Mouse (Mus musculus) heart, postnatal 0 days (tissue): Measurements from ENCODE around the gene Spcs3. TPM values are rescaled to one million over a fixed set of nuclear protein-coding genes. Genes with fewer than 3 reads are reported as not detected.
A peak's percentile ranks its signal among the peaks of the same experiment; 100 is the strongest.

Source experiments
- ATAC-seq: fragments of 200-750 bp; cut with Nextera tagmentation; 2 replicates; pipeline ENCODE4 v1.8.0; 2017; ENCODE audit warnings: low read depth, moderate number of reproducible peaks, moderate library complexity; ENCODE audit not compliant: insufficient read depth
- DNase-seq: peaks from one replicate; pipeline ENCODE4 v3.0.0-alpha.2; 2016; ENCODE audit warnings: low spot score
- H3K27ac ChIP-seq: fragments of 300-500 bp; sonication (generic); 2 replicates; pipeline ENCODE4 v1.5.1; 2014; ENCODE audit warnings: low read depth, mild to moderate bottlenecking
- H3K27me3 ChIP-seq: fragments of 300-500 bp; sonication (generic); 2 replicates; pipeline ENCODE4 v1.6.1; 2014; ENCODE audit warnings: low read length, mixed read lengths; ENCODE audit not compliant: control insufficient read depth, insufficient read depth
- H3K36me3 ChIP-seq: fragments of 300-500 bp; sonication (generic); replicated peaks from 2 replicates; pipeline ENCODE4 v1.6.1; 2014; ENCODE audit warnings: low read length, mixed read lengths; ENCODE audit not compliant: control insufficient read depth, insufficient read depth
- H3K4me1 ChIP-seq: fragments of 300-500 bp; sonication (generic); 2 replicates; pipeline ENCODE4 v1.6.1; 2014; ENCODE audit warnings: antibody characterized with exemption; ENCODE audit not compliant: control insufficient read depth, insufficient read depth
- H3K4me2 ChIP-seq: fragments of 300-500 bp; sonication (generic); 2 replicates; pipeline ENCODE4 v1.6.1; 2014; ENCODE audit warnings: low read depth, mild to moderate bottlenecking, low read length, moderate library complexity
- H3K4me3 ChIP-seq: fragments of 300-500 bp; sonication (generic); 2 replicates; pipeline ENCODE4 v1.5.1; 2014; ENCODE audit warnings: low read depth, low read length
- H3K9ac ChIP-seq: fragments of 300-500 bp; sonication (generic); replicated peaks from 2 replicates; pipeline ENCODE4 v1.6.1; 2014; ENCODE audit warnings: low read depth, low read length, mixed read lengths
- H3K9me3 ChIP-seq: fragments of 300-500 bp; sonication (generic); replicated peaks from 2 replicates; pipeline ENCODE4 v1.6.1; 2016; ENCODE audit warnings: low read length; ENCODE audit not compliant: control insufficient read depth
- CTCF ChIP-seq: IDR thresholded peaks from 2 replicates; pipeline ENCODE4 v1.5.1; 2016; ENCODE audit warnings: antibody characterized with exemption, control low read depth, low read depth
- EP300 ChIP-seq: IDR thresholded peaks from 2 replicates; pipeline ENCODE4 v1.6.1; 2016; ENCODE audit warnings: antibody characterized with exemption, low read depth
- WGBS: fragments of 180-500 bp; shearing (Covaris S2); extraction: QIAGEN DNeasy Blood & Tissue Kit; methylation state at CpG from one replicate; pipeline ENCODE4 v1.1.7; 2014; 5-methylcytosine and 5-hydroxymethylcytosine counted together
- polyA plus RNA-seq: library from polyadenylated mRNA; unstranded; fragments of >200 nt; fragmentation: Nextera tagmentation; extraction: Ambion mirVana; gene quantifications from 2 replicates; pipeline ENCODE4 v1.2.1, GENCODE M21; 2015
- total RNA-seq: library from RNA; depleted of rRNA; stranded (reverse); fragments of >200 nt; gene quantifications from 2 replicates; pipeline ENCODE4 v1.2.3, GENCODE M21; 2014; ENCODE audit warnings: low replicate concordance; rRNA removed

Gene Spcs3
- total and polyA plus RNA-seq, 2 experiments from 2014 or later = 24.8 to 32.7 TPM

DNA sequence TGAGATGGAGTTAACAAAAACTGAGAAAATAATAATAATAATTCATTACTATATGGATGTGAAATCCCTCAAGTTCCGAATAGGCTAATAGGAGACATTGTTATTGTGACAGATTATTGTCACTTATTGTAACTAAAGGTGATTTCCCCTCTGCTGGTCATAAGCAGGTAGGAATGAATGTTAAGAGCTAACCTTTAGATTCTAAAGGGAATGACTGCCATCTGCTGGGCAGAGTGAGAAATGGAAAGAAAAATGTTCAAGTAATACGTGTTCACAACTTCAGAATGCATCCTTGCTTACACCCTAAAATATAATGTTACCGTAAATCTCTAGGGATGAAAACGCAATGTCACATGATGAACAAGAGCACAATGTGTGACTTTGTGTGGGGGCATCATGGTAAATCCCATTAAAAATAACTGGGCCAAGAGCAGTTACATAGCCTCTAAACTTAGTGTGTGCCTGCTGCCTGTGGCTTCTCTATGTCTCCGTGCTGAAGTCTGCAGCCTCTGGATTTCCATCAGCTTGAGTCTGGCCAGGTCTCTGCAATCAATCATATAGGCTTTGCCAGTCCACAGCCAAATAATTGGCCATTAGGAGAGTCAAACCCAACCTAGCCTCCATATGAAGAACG is 38.6 kb downstream of the Spcs3 start:
- no peak overlapping the region for H3K4me3 ChIP-seq
- no peak overlapping the region for H3K27ac ChIP-seq
- no peaks in the 10 kb centered on the region for H3K36me3 ChIP-seq
- WGBS = 18% methylated on average over 6 of the region's 6 CpGs
- ATAC-seq (no peak), DNase-seq (peak; percentile 54)
- peak; percentile 94 for TF ChIP-seq CTCF
- no peak for TF ChIP-seq EP300
- H3K4me1 ChIP-seq = no peaks in the 10 kb centered on the region
- H3K9me3 ChIP-seq = no peaks in the 10 kb centered on the region
- H3K27me3 ChIP-seq = no peaks in the 10 kb centered on the region
- 0 out of 2 replicates have a peak overlapping the region, but pooled peaks have one; percentile 21 for H3K4me2 ChIP-seq
- H3K9ac ChIP-seq = no peak overlapping the region

- H3K4me3 ChIP-seq = no peak overlapping the region
- no peak overlapping the region for H3K4me2 ChIP-seq
- H3K9ac ChIP-seq = no peak overlapping the region
- no peaks in the 10 kb centered on the region for H3K36me3 ChIP-seq
- ATAC-seq (no peak), DNase-seq (no peak)
- no peak for TF ChIP-seq CTCF
- TF ChIP-seq EP300 = no peak
- H3K27me3 ChIP-seq = no peaks in the 10 kb centered on the region
- WGBS = 81% methylated on average over 4 of the region's 4 CpGs
- H3K9me3 ChIP-seq = no peaks in the 10 kb centered on the region
- no peaks in the 10 kb centered on the region for H3K4me1 ChIP-seq
- H3K27ac ChIP-seq = no peak overlapping the region
Observed at GRCm38 (mm10) chr8:54488437-54488836, 41.4 kb downstream of the Spcs3 start.

DNA sequence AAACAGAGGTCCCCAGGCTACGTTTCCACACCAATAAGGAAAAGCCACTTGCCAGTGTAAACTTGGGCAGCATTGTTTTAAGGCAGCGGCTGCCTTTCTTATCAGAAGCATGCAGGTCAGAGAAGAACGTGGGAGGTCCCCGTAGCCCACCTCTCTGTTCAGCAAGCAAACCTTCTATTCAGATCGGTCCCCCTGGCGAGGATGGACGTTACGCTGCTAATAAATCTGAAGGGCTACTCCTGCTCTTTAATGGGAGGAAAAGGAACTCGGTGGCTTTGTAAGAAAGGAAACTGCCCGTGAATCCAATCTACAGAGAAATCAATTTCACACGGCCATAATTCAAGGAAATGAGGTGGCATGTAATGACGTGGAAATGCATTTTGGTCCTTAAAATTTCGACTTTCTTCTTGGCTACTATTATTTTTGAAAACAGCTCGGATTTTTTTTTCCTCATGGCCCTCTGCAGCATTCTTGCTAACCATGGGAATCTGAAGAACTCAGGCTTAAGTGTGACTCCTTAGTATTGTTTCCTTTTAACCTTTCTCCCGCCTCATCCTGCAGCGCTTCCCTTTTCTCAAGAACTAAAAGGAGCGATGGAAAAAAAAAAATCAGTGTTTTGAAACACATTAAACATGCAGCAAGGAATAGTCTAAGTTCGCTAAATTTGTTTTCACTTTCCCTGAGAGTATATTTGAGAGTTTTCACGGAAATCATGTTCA is 43.1 kb downstream of the Spcs3 start:
- H3K27me3 ChIP-seq = no peaks in the 10 kb centered on the region
- no peaks in the 10 kb centered on the region for H3K36me3 ChIP-seq
- H3K27ac ChIP-seq = no peak overlapping the region
- no peak for ATAC-seq
- 0 out of 2 replicates have a peak overlapping the region, but pooled peaks have one; percentile 20 for H3K9ac ChIP-seq
- no peak for DNase-seq
- H3K4me1 ChIP-seq = no peaks in the 10 kb centered on the region
- peak overlapping the region; percentile 34 for H3K4me3 ChIP-seq
- WGBS = 31% methylated on average over 19 of the region's 19 CpGs
- TF ChIP-seq CTCF (no peak), EP300 (no peak)
- H3K9me3 ChIP-seq = no peaks in the 10 kb centered on the region
- H3K4me2 ChIP-seq = peak overlapping the region; percentile 54

Other genes starting within 250 kb of the Spcs3 start
- 1.9 and 2.2 TPM in 2 replicates for gene Asb5, start 418 bp downstream of the Spcs3 start, total RNA-seq
- gene Asb5, start 418 bp downstream of the Spcs3 start, polyA plus RNA-seq = 6.6 and 8.6 TPM in 2 replicates
- not detected in 2 replicates for gene Spata4, start 70.8 kb upstream of the Spcs3 start, total RNA-seq
- not detected in 2 replicates for gene Spata4, start 70.8 kb upstream of the Spcs3 start, polyA plus RNA-seq